Mouse (Mus musculus): ENCODE data around the gene 9330159F19Rik.

The 9330159F19Rik gene

DNA sequence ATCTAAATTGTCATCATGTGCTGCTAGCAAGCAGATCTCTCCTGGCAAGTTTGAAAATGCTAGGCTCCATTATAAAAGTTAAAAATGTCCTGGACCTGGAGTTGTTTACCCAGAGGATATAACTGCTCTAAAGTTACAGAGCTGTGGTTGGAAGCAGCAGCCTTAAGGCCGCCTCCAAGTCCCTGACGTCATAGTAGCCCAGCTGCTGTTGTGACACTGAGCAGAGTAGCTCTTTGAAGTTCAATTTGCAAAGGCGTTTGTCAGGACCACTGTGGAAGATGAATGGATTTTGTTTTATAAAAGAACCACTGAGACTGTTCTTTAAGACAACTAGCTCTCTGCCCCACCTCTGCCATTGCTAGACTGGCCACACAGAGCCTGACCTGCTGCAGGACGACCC, at the start of gene 9330159F19Rik:
9330159F19Rik (plus strand) TSS at position 154 of the 400 bp plus-strand sequence.
- peak; percentile 54 for DNase-seq

GRCm38 (mm10) chr10:29161664-29162063, 49.7 kb upstream of the 9330159F19Rik start:
- no peak for DNase-seq

DNA sequence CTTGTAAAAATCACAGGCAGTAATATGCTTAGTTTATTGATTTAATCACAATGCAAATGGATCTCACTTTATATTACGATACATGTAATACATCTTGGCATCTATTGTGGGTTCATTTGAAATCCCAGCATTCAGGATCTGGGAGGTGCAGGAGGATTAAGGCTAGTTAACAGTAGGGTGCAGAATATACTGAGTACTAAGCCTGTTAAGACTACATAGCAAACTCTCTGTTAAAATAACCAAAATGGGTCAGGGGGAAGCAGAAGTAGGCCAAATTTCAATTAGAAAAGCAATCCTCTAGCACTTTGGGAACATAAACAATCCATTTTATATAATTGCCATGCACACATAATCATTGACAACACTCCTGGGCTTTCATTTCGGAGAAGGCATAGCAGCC, 37.6 kb upstream of the 9330159F19Rik start:
- DNase-seq, result no peak

- peak; percentile 36 for DNase-seq
Measured at GRCm38 (mm10) chr10:29175656-29176055, 35.8 kb upstream of the 9330159F19Rik start.

DNA sequence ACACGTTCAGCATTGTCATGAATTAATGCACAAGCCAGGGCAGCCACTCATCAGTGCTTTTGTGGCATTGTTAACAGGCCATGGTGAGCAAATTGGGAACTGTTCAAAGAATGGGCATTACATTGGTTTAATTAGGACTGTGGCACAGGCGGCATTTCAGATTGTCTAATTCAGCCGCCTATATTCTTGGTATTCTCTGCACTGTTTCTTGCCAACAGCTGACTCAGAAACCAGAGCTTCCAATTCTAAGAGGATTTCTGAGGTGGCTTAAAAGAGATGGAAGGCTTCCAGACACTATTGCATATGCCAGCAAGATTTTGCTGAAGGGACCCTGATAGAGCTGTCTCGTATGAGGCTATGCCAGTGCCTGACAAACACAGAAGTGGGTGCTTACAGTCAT, 34.5 kb upstream of the 9330159F19Rik start:
- DNase-seq, result peak; percentile 56

DNA sequence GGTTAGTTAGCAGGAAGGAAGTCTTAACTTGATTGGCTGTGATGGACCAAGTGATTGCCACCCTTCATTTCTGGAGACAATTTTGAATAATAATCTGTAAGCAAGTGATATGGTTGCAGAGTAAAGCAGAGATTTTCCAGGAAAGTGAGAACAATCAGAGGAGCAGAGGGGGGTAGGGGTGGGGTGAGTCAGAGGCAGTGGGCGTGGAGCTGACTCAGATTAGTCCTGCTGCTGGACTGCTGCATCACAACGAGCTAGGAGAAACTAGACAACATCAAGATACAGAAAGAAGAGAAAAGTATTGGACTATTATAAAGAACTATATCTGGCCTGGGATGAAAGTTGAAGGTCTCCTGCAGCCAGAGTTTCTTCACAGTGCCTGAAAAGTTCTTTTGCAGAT, 33.4 kb upstream of the 9330159F19Rik start:
- peak; percentile 69 for DNase-seq

GRCm38 (mm10) chr10:29180210-29180609, 31.2 kb upstream of the 9330159F19Rik start:
- no peak for DNase-seq

- DNase-seq, result no peak
Measured at GRCm38 (mm10) chr10:29181046-29181445, 30.4 kb upstream of the 9330159F19Rik start.

GRCm38 (mm10) chr10:29193769-29194168, 17.6 kb upstream of the 9330159F19Rik start:
- no peak for DNase-seq

DNA sequence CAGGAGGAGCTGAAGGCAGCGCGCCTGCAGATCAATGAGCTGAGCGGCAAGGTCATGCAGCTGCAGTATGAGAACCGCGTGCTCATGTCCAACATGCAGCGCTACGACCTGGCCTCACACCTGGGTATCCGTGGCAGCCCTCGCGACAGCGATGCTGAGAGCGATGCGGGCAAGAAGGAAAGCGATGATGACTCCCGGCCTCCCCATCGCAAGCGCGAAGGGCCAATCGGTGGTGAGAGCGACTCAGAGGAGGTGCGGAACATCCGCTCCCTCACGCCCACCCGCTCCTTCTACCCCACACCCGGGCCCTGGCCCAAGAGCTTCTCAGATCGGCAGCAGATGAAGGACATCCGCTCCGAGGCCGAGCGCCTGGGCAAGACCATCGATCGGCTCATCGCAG, 14.6 kb upstream of the 9330159F19Rik start:
- DNase-seq, result no peak

- DNase-seq, result no peak
Measured at GRCm38 (mm10) chr10:29198642-29199041, 12.8 kb upstream of the 9330159F19Rik start, which contains the start of gene Gm49353. Gm49353 (plus strand) TSS chr10:29198954.

GRCm38 (mm10) chr10:29199835-29200234, 11.6 kb upstream of the 9330159F19Rik start:
- no peak for DNase-seq

DNA sequence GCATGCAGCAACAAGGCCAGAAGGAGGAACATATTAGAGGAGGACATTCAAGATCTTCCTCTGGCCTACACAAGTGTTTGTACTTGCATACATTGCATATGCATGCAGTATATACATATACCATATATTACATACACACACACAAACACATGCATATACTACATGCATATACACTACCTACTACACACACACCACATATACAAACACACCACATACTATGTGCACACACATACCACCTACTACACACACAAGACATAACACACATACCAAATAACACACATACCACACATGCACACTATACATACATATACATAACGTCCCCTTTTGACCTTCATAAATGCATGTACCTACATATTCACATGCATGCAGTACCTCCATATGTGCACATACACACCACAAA, 10.8 kb upstream of the 9330159F19Rik start:
- DNase-seq, result no peak

- peak; percentile 23 for DNase-seq
Measured at GRCm38 (mm10) chr10:29206730-29207129, 4.7 kb upstream of the 9330159F19Rik start.

GRCm38 (mm10) chr10:29208735-29209134, 2.7 kb upstream of the 9330159F19Rik start:
- DNase-seq, result no peak

DNA sequence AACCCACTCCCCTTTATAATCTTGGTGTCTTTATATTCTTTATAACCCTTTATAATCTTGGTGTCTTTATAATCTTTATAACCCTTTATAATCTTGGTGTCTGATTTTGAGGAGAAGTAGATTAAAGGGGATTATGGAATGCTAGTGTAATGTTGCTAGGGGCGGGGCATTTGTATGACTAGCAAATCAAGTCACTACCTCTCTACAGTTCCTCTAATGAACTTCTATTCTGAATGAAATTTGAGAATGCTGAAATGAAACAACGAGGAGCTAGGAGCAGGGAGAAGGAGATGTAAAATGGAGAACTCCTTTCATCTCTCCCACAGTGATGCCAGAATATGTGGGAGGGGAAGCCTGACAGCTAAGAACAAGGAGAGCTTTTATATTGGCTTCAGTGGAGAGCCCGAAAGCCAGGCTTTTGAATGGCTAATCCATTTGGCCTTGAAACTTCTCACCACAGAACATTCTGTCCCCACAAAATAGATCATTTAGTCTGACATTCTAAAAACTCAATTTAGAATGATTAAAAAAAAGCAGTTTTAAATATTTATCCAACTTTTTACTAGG, 2.2 kb downstream of the 9330159F19Rik start:
- DNase-seq, result peak; percentile 65

DNA sequence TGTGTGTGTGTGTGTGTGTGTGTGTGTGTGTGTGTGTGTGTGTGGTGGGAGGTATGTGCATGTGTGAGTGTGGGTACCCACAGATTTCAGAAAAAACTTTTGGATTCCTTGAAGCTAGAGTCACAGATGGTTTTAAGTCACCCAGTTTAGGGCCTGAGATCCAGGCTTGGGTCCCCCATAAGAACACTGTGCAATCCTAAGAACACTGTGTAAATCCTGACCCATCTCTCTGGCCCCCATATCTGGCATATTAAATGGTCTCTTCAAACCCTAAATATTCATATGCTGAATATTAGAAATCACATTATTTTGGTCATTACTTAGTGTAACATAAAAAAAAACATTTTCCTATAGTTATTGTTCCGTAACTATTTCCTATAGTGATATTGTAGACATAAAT, 5.6 kb downstream of the 9330159F19Rik start:
- DNase-seq, result no peak

- no peak for DNase-seq
Measured at GRCm38 (mm10) chr10:29217451-29217850, 6.0 kb downstream of the 9330159F19Rik start.

- DNase-seq, result no peak
Measured at GRCm38 (mm10) chr10:29225329-29225728, 13.9 kb downstream of the 9330159F19Rik start.

DNA sequence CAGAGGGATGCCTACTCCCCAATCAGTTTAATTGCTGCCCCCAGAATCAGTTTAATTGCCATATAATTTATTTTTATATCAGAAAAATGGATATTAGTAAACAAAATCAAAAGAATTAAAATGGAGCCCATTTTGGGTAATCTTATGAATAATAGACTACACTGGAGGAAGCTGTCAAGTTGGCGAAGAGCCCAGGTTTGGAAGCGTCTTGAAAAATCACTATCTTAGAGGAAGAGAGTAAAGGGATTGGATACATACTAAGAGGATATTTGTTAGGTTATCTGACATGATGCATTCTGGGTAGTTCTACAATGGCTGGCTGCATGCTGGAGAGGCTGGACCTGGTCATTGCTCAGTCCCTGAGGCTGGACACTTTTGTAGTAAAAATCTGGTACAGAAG, 19.8 kb downstream of the 9330159F19Rik start:
- DNase-seq, result no peak
